Mouse (Mus musculus): Measurements from ENCODE around the gene Hnrnpr. TPM values are rescaled to one million over a fixed set of nuclear protein-coding genes. Genes with fewer than 3 reads are reported as not detected.

Gene Hnrnpr
- polyA plus RNA-seq, 1 experiment: 59.9 TPM

DNA sequence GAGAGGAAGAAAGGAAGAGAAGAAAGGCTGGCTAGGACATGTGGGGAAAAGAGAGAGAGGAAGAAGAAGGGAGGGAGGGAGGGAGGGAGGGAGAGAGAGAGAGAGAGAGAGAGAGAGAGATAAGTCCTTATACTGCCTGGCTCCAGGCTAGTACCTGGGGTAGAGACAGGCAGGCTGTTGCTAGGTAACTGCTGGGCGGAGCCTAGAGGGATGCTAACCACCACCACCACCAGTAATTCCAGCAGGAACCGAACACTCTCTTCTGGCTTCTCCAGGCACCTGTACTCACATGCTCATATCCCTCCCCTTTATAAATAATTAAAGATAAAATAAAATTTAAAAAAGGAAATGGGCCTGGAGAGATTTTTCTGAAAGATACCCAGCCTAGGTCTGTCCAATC lies 27.0 kb upstream of the Hnrnpr start:
- Histone ChIP-seq H3K27ac (ENCODE audit: insufficient read depth, low read length) (no peak overlapping the region), H3K4me3 (ENCODE audit: insufficient read depth, low read length) (no peak overlapping the region), H3K4me1 (ENCODE audit: control insufficient read depth, insufficient read depth, low read length) (peaks cover 7% of the 10 kb centered on the region)
- TF ChIP-seq POLR2A (IDR thresholded peaks at IDR 0.05; ENCODE audit: extremely low read depth, insufficient read depth, low read length) (peak; percentile 33; the same call in 1 of the 2 replicates), CTCF (IDR thresholded peaks at IDR 0.05; ENCODE audit: extremely low read depth, insufficient read depth, low read length) (no peak)

GRCm38 (mm10) chr4:136284455-136284854 lies 26.3 kb upstream of the Hnrnpr start, which contains the start of gene Zfp46:
Gene Zfp46, plus strand, starts transcription at chr4:136284683.
- Histone ChIP-seq H3K4me3 (ENCODE audit: insufficient read depth, low read length) (peak within 1 kb of the TSS; percentile 46), H3K4me1 (ENCODE audit: control insufficient read depth, insufficient read depth, low read length) (peaks cover 7% of the 10 kb centered on the region), H3K27ac (ENCODE audit: insufficient read depth, low read length) (peak within 1 kb of the TSS; percentile 97)
- peak; percentile 75; the same call in 1 of the 2 replicates for TF ChIP-seq POLR2A (IDR thresholded peaks at IDR 0.05; ENCODE audit: extremely low read depth, insufficient read depth, low read length)
- TF ChIP-seq CTCF (IDR thresholded peaks at IDR 0.05; ENCODE audit: extremely low read depth, insufficient read depth, low read length): no peak

DNA sequence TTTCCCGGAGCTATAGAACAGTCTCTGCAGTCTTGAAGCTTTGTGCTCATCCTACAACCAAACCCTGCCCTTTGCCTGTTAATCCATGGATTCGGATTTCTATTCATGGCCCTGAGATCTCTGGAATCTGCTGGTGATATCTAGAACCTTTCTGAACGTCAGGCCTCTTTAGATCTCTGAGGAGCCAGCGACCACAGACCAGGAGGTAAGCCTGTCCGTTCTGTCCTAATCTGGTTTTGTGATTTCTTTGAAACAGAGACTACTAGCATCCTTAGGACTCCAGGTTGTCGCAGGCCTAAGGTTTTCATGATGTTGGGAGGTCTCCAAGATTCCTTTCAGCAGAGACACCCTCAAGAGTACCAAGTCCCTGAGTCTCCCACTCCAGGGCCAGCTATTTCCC lies 25.9 kb upstream of the Hnrnpr start:
- TF ChIP-seq CTCF (IDR thresholded peaks at IDR 0.05; ENCODE audit: extremely low read depth, insufficient read depth, low read length): no peak
- TF ChIP-seq POLR2A (IDR thresholded peaks at IDR 0.05; ENCODE audit: extremely low read depth, insufficient read depth, low read length): no peak
- Histone ChIP-seq H3K4me1 (ENCODE audit: control insufficient read depth, insufficient read depth, low read length) (peaks cover 7% of the 10 kb centered on the region), H3K27ac (ENCODE audit: insufficient read depth, low read length) (peak overlapping the region; percentile 97), H3K4me3 (ENCODE audit: insufficient read depth, low read length) (peak overlapping the region; percentile 46)

GRCm38 (mm10) chr4:136285348-136285810 lies 25.4 kb upstream of the Hnrnpr start:
- Histone ChIP-seq H3K27ac (ENCODE audit: insufficient read depth, low read length) (peak overlapping the region; percentile 97), H3K4me1 (ENCODE audit: control insufficient read depth, insufficient read depth, low read length) (peaks cover 7% of the 10 kb centered on the region), H3K4me3 (ENCODE audit: insufficient read depth, low read length) (peak overlapping the region; percentile 46)
- TF ChIP-seq CTCF (IDR thresholded peaks at IDR 0.05; ENCODE audit: extremely low read depth, insufficient read depth, low read length) (no peak), POLR2A (IDR thresholded peaks at IDR 0.05; ENCODE audit: extremely low read depth, insufficient read depth, low read length) (peak; percentile 78)

- TF ChIP-seq CTCF (IDR thresholded peaks at IDR 0.05; ENCODE audit: extremely low read depth, insufficient read depth, low read length) (no peak), POLR2A (IDR thresholded peaks at IDR 0.05; ENCODE audit: extremely low read depth, insufficient read depth, low read length) (peak; percentile 56; the same call in 1 of the 2 replicates)
- Histone ChIP-seq H3K27ac (ENCODE audit: insufficient read depth, low read length) (peak overlapping the region; percentile 39), H3K4me1 (ENCODE audit: control insufficient read depth, insufficient read depth, low read length) (peaks cover 7% of the 10 kb centered on the region), H3K4me3 (ENCODE audit: insufficient read depth, low read length) (peak overlapping the region; percentile 46)
Observed at GRCm38 (mm10) chr4:136285811-136286371, 24.9 kb upstream of the Hnrnpr start.

DNA sequence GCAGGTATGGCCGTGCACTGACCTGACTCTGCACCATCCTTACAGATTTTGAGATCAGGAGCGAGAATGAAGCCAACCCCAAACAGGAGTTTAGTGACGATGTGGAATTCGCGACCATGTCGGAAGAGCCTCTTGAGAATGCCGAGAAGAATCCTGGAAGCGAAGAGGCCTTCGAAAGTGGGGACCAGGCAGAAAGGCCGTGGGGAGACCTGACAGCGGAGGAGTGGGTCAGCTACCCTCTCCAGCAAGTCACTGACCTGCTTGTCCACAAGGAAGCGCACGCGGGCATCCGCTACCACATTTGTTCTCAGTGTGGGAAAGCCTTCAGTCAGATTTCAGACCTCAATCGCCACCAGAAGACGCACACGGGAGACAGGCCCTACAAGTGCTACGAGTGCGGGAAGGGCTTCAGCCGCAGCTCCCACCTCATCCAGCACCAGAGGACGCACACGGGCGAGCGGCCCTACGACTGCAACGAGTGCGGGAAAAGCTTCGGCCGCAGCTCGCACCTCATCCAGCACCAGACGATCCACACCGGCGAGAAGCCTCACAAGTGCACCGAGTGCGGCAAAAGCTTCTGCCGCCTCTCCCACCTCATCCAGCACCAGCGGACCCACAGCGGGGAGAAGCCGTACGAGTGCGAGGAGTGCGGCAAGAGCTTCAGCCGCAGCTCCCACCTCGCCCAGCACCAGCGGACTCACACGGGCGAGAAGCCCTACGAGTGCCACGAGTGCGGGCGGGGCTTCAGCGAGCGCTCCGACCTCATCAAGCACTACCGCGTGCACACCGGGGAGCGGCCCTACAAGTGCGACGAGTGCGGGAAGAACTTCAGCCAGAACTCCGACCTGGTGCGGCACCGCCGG lies 20.6 kb upstream of the Hnrnpr start:
- no peak overlapping the region for H3K27ac ChIP-seq (ENCODE audit: insufficient read depth, low read length)
- TF ChIP-seq POLR2A (IDR thresholded peaks at IDR 0.05; ENCODE audit: extremely low read depth, insufficient read depth, low read length) (no peak), CTCF (IDR thresholded peaks at IDR 0.05; ENCODE audit: extremely low read depth, insufficient read depth, low read length) (no peak)

GRCm38 (mm10) chr4:136290781-136291595 lies 19.8 kb upstream of the Hnrnpr start:
- TF ChIP-seq CTCF (IDR thresholded peaks at IDR 0.05; ENCODE audit: extremely low read depth, insufficient read depth, low read length) (no peak), POLR2A (IDR thresholded peaks at IDR 0.05; ENCODE audit: extremely low read depth, insufficient read depth, low read length) (no peak)
- Histone ChIP-seq H3K4me3 (ENCODE audit: insufficient read depth, low read length) (no peak overlapping the region), H3K4me1 (ENCODE audit: control insufficient read depth, insufficient read depth, low read length) (peaks cover 3% of the 10 kb centered on the region; the same call in 1 of the 2 replicates), H3K27ac (ENCODE audit: insufficient read depth, low read length) (no peak overlapping the region)

More for the DNA sequence above, 20.6 kb upstream of the Hnrnpr start:
- Histone ChIP-seq H3K4me1 (ENCODE audit: control insufficient read depth, insufficient read depth, low read length) (peaks cover 3% of the 10 kb centered on the region; the same call in 1 of the 2 replicates), H3K4me3 (ENCODE audit: insufficient read depth, low read length) (no peak overlapping the region)

DNA sequence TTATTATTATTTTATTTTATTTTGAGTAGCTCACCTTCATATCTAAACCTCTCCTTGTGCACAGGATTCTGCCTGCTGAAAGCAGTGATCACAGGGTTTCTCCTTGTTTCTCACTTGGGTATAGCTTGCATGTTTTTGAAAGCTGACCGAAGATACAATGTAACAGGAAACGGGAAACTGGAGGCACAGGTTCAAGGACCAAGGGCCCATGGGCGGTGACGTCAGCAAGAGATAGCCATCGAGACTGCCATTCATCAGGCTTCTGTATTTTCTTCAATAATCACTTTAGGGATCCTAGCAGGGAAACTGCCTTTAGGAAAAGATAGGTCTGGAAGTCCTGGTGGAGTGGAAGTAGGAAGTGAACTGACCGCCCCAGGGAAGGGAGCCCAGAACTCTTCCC lies 19.1 kb upstream of the Hnrnpr start:
- H3K27ac ChIP-seq (ENCODE audit: insufficient read depth, low read length): no peak overlapping the region
- H3K4me1 ChIP-seq (ENCODE audit: control insufficient read depth, insufficient read depth, low read length): peaks cover under 1% of the 10 kb centered on the region; the same call in 1 of the 2 replicates
- TF ChIP-seq CTCF (IDR thresholded peaks at IDR 0.05; ENCODE audit: extremely low read depth, insufficient read depth, low read length) (no peak), POLR2A (IDR thresholded peaks at IDR 0.05; ENCODE audit: extremely low read depth, insufficient read depth, low read length) (no peak)
- no peak overlapping the region for H3K4me3 ChIP-seq (ENCODE audit: insufficient read depth, low read length)

- Histone ChIP-seq H3K4me3 (ENCODE audit: insufficient read depth, low read length) (no peak overlapping the region), H3K27ac (ENCODE audit: insufficient read depth, low read length) (no peak overlapping the region), H3K4me1 (ENCODE audit: control insufficient read depth, insufficient read depth, low read length) (no peaks in the 10 kb centered on the region)
- TF ChIP-seq CTCF (IDR thresholded peaks at IDR 0.05; ENCODE audit: extremely low read depth, insufficient read depth, low read length) (no peak), POLR2A (IDR thresholded peaks at IDR 0.05; ENCODE audit: extremely low read depth, insufficient read depth, low read length) (no peak)
Observed at GRCm38 (mm10) chr4:136295941-136296340, 14.8 kb upstream of the Hnrnpr start.

Data from cortical plate, adult 2 months (tissue).